Mouse (Mus musculus): ENCODE measurements at regions not wholly inside any gene's neighbourhood (a gene's known extent, or its start where the extent isn't known, plus 50 kb on each side); places are given as distances from the start of the nearest gene placed in this dataset.

DNA sequence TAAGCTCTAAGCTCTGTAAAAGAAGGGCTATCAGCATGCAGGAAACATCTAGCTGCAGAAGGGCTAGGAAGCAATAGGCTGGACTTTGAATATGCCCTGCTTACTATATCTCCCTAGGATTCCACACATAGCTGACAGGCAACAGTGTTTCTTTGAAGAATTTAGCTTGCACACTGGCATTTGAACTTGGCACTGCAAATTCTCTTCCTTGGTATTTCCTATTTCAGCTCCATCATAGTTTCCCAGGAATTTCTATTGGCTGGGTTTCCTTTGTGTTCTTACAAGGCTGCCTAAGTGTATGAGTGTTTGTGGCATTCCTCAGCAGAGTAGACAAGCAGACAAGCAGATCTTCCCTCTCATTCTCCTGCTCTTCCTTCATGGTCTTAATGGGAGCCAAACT lies 159.0 kb upstream of the Fggy start:
- TF ChIP-seq CHD1 (IDR thresholded peaks at IDR 0.05; ENCODE audit: low read depth, low read length) (no peak), USF1 (IDR thresholded peaks at IDR 0.05; ENCODE audit: low read depth, low read length) (no peak), POLR2A (IDR thresholded peaks at IDR 0.05; ENCODE audit: control insufficient read depth in 1 of 2, insufficient read depth in 1 of 2, low read depth in 1 of 2, low read length in 2 of 2, poor library complexity in 1 of 2) (no peak), MEF2A (IDR thresholded peaks at IDR 0.05; ENCODE audit: extremely low read depth, insufficient replicate concordance, low read depth, low read length, poor library complexity, severe bottlenecking) (no peak), SIN3A (IDR thresholded peaks at IDR 0.05; ENCODE audit: low read length) (no peak), CTCF (IDR thresholded peaks at IDR 0.05 in 2 of 3, conservative IDR thresholded peaks at IDR 0.05 in 1 of 3; ENCODE audit: control insufficient read depth in 1 of 3, insufficient read depth in 1 of 3, low read depth in 2 of 3, low read length in 3 of 3, poor library complexity in 1 of 3, severe bottlenecking in 1 of 3) (no peak), JUND (IDR thresholded peaks at IDR 0.05; ENCODE audit: low read depth, low read length) (no peak), TAL1 (IDR thresholded peaks at IDR 0.05; ENCODE audit: low read length) (no peak), E2F4 (IDR thresholded peaks at IDR 0.05; ENCODE audit: borderline replicate concordance, low read depth, low read length) (no peak), GABPA (IDR thresholded peaks at IDR 0.05; ENCODE audit: low read depth, low read length) (no peak)
